Mouse (Mus musculus): ENCODE measurements at regions not wholly inside any gene's neighbourhood (a gene's known extent, or its start where the extent isn't known, plus 50 kb on each side); places are given as distances from the start of the nearest gene placed in this dataset.
A peak's percentile ranks its signal among the peaks of the same experiment; 100 is the strongest.

GRCm38 (mm10) chr12:12643247-12643963 is 298.3 kb downstream of the Mycn start:
- no peak for DNase-seq (ENCODE audit: low spot score)

- DNase-seq (ENCODE audit: low spot score): no peak
Observed at GRCm38 (mm10) chr12:12635308-12635707, 306.4 kb downstream of the Mycn start.

GRCm38 (mm10) chr12:12627597-12627996 is 314.1 kb downstream of the Mycn start:
- DNase-seq (ENCODE audit: low spot score): no peak

- DNase-seq (ENCODE audit: low spot score): no peak
Observed at GRCm38 (mm10) chr12:12625788-12626187, 315.9 kb downstream of the Mycn start.

- DNase-seq (ENCODE audit: low spot score): peak; percentile 58
Observed at GRCm38 (mm10) chr12:12622712-12623292, 318.9 kb downstream of the Mycn start.

- DNase-seq (ENCODE audit: low spot score): no peak
Observed at GRCm38 (mm10) chr12:12621506-12621905, 320.2 kb downstream of the Mycn start.

- DNase-seq (ENCODE audit: low spot score): no peak
Observed at GRCm38 (mm10) chr12:12620316-12620715, 321.4 kb downstream of the Mycn start.

GRCm38 (mm10) chr12:12619431-12619830 is 322.3 kb downstream of the Mycn start:
- no peak for DNase-seq (ENCODE audit: low spot score)

- no peak for DNase-seq (ENCODE audit: low spot score)
Observed at GRCm38 (mm10) chr12:12612520-12612919, 329.2 kb downstream of the Mycn start.

- DNase-seq (ENCODE audit: low spot score): no peak
Observed at GRCm38 (mm10) chr12:12610861-12611260, 330.9 kb downstream of the Mycn start.

GRCm38 (mm10) chr12:12607995-12608394 is 333.7 kb downstream of the Mycn start:
- no peak for DNase-seq (ENCODE audit: low spot score)

- no peak for DNase-seq (ENCODE audit: low spot score)
Observed at GRCm38 (mm10) chr12:12606911-12607310, 334.8 kb downstream of the Mycn start.

GRCm38 (mm10) chr12:12605495-12605894 is 336.2 kb downstream of the Mycn start:
- no peak for DNase-seq (ENCODE audit: low spot score)

- no peak for DNase-seq (ENCODE audit: low spot score)
Observed at GRCm38 (mm10) chr12:12601362-12601761, 339.4 kb downstream of the Fam49a start.

- DNase-seq (ENCODE audit: low spot score): no peak
Observed at GRCm38 (mm10) chr12:12595399-12595798, 333.5 kb downstream of the Fam49a start.

- no peak for DNase-seq (ENCODE audit: low spot score)
Observed at GRCm38 (mm10) chr12:12594567-12594966, 332.6 kb downstream of the Fam49a start.

GRCm38 (mm10) chr12:12593343-12593742 is 331.4 kb downstream of the Fam49a start:
- DNase-seq (ENCODE audit: low spot score): no peak

GRCm38 (mm10) chr12:12590753-12591291 is 328.9 kb downstream of the Fam49a start:
- no peak for DNase-seq (ENCODE audit: low spot score)

- peak; percentile 23 for DNase-seq (ENCODE audit: low spot score)
Observed at GRCm38 (mm10) chr12:12588771-12589370, 326.9 kb downstream of the Fam49a start.

GRCm38 (mm10) chr12:12586436-12586835 is 324.5 kb downstream of the Fam49a start:
- DNase-seq (ENCODE audit: low spot score): no peak

GRCm38 (mm10) chr12:12581271-12582186 is 319.6 kb downstream of the Fam49a start:
- DNase-seq (ENCODE audit: low spot score): no peak

Measured in gastrocnemius, adult 18-20 months (tissue).